Mouse (Mus musculus) hindbrain, embryonic 10.5 days (tissue): ENCODE results near the gene Grid2ip. TPM values are rescaled to one million over a fixed set of nuclear protein-coding genes. Genes with fewer than 3 reads are reported as not detected.

Experiments
- DNase-seq: peaks from one replicate; pipeline ENCODE4 v3.0.0-alpha.2; 2017; ENCODE audit warnings: low spot score
- H3K27ac ChIP-seq: fragments of 300-500 bp; sonication (generic); 2 replicates; pipeline ENCODE4 v1.5.1; 2016; ENCODE audit warnings: mild to moderate bottlenecking, moderate library complexity
- H3K27me3 ChIP-seq: fragments of 300-500 bp; sonication (generic); 2 replicates; pipeline ENCODE4 v1.6.1; 2016; ENCODE audit warnings: mild to moderate bottlenecking; ENCODE audit not compliant: poor library complexity, insufficient read depth, severe bottlenecking
- H3K36me3 ChIP-seq: fragments of 300-500 bp; sonication (generic); 2 replicates; pipeline ENCODE4 v1.6.1; 2016; ENCODE audit warnings: mild to moderate bottlenecking, moderate library complexity
- H3K4me1 ChIP-seq: fragments of 300-500 bp; sonication (generic); replicated peaks from 2 replicates; pipeline ENCODE4 v1.6.1; 2016; ENCODE audit warnings: mild to moderate bottlenecking
- H3K4me3 ChIP-seq: fragments of 300-500 bp; sonication (generic); 2 replicates; pipeline ENCODE4 v1.5.1; 2016; ENCODE audit warnings: mild to moderate bottlenecking, moderate library complexity
- H3K9me3 ChIP-seq: fragments of 300-500 bp; sonication (generic); 2 replicates; pipeline ENCODE4 v1.6.1; 2016; ENCODE audit warnings: mild to moderate bottlenecking, moderate library complexity
- WGBS: fragments of 180-500 bp; shearing (Covaris S2); methylation state at CpG from one replicate; pipeline ENCODE4 v1.1.7; 2016; 5-methylcytosine and 5-hydroxymethylcytosine counted together
- polyA plus RNA-seq: library from polyadenylated mRNA; unstranded; fragments of >200 nt; fragmentation: Nextera tagmentation; extraction: Ambion mirVana; gene quantifications from 2 replicates; pipeline ENCODE4 v1.2.1, GENCODE M21; 2016

The Grid2ip gene
- polyA plus RNA-seq, 1 experiment from 2014 or later = 0.18 TPM

GRCm38 (mm10) chr5:143334418-143335088, 22.6 kb upstream of the Grid2ip start:
- DNase-seq = no peak
- Histone ChIP-seq H3K27me3 (no peaks in the 10 kb centered on the region), H3K9me3 (no peaks in the 10 kb centered on the region), H3K4me3 (no peak overlapping the region), H3K36me3 (no peaks in the 10 kb centered on the region), H3K4me1 (peaks cover 8% of the 10 kb centered on the region), H3K27ac (no peak overlapping the region)
- WGBS = 74% methylated on average over 14 of the region's 14 CpGs

GRCm38 (mm10) chr5:143335089-143335460, 22.1 kb upstream of the Grid2ip start:
- Histone ChIP-seq H3K4me3 (no peak overlapping the region), H3K27ac (no peak overlapping the region), H3K36me3 (no peaks in the 10 kb centered on the region), H3K4me1 (peaks cover 2% of the 10 kb centered on the region), H3K27me3 (no peaks in the 10 kb centered on the region), H3K9me3 (no peaks in the 10 kb centered on the region)
- DNase-seq = no peak
- WGBS = 83% methylated on average over 7 of the region's 7 CpGs

- Histone ChIP-seq H3K27me3 (no peaks in the 10 kb centered on the region), H3K27ac (no peak overlapping the region), H3K36me3 (no peaks in the 10 kb centered on the region), H3K9me3 (no peaks in the 10 kb centered on the region), H3K4me3 (no peak overlapping the region), H3K4me1 (no peaks in the 10 kb centered on the region)
- DNase-seq = no peak
- WGBS = 66% methylated on average over 6 of the region's 6 CpGs
These were observed 20.6 kb upstream of the Grid2ip start for GRCm38 (mm10) chr5:143336559-143336958.

- Histone ChIP-seq H3K4me1 (no peaks in the 10 kb centered on the region), H3K9me3 (no peaks in the 10 kb centered on the region), H3K27ac (no peak overlapping the region), H3K36me3 (no peaks in the 10 kb centered on the region), H3K27me3 (no peaks in the 10 kb centered on the region), H3K4me3 (no peak overlapping the region)
- DNase-seq = no peak
- WGBS = 51% methylated on average over 6 of the region's 6 CpGs
These were observed 17.5 kb upstream of the Grid2ip start for GRCm38 (mm10) chr5:143339603-143340002.

- 78% methylated on average over 8 of the region's 8 CpGs for WGBS
- H3K27ac ChIP-seq = no peak overlapping the region
- DNase-seq = no peak
These were observed 10.8 kb upstream of the Grid2ip start for GRCm38 (mm10) chr5:143346367-143346766.

GRCm38 (mm10) chr5:143356017-143356416, 1.1 kb upstream of the Grid2ip start:
- no peak overlapping the region for H3K4me3 ChIP-seq
- 39% methylated on average over 5 of the region's 5 CpGs for WGBS
- peaks cover 18% of the 10 kb centered on the region; the same call in 1 of the 2 replicates for H3K9me3 ChIP-seq
- DNase-seq = no peak
- H3K36me3 ChIP-seq = no peaks in the 10 kb centered on the region
- H3K27me3 ChIP-seq = peaks cover 47% of the 10 kb centered on the region
- peaks cover 20% of the 10 kb centered on the region for H3K4me1 ChIP-seq
- H3K27ac ChIP-seq = no peak overlapping the region

More at GRCm38 (mm10) chr5:143346367-143346766, 10.8 kb upstream of the Grid2ip start:
- H3K36me3 ChIP-seq = no peaks in the 10 kb centered on the region
- H3K4me3 ChIP-seq = no peak overlapping the region
- H3K9me3 ChIP-seq = peaks cover 16% of the 10 kb centered on the region
- H3K4me1 ChIP-seq = no peaks in the 10 kb centered on the region
- H3K27me3 ChIP-seq = no peaks in the 10 kb centered on the region

- 3% methylated on average over 28 of the region's 28 CpGs for WGBS
- H3K27me3 ChIP-seq = peaks cover 62% of the 10 kb centered on the region
These were observed 426 bp downstream of the Grid2ip start for GRCm38 (mm10) chr5:143357564-143357963.

GRCm38 (mm10) chr5:143359263-143359662, 2.1 kb downstream of the Grid2ip start:
- 37% methylated on average over 7 of the region's 7 CpGs for WGBS
- Histone ChIP-seq H3K27ac (no peak overlapping the region), H3K4me1 (peaks cover 33% of the 10 kb centered on the region), H3K4me3 (no peak overlapping the region), H3K36me3 (no peaks in the 10 kb centered on the region), H3K9me3 (no peaks in the 10 kb centered on the region), H3K27me3 (peaks cover 76% of the 10 kb centered on the region)
- no peak for DNase-seq

More at GRCm38 (mm10) chr5:143357564-143357963, 426 bp downstream of the Grid2ip start:
- peaks cover 20% of the 10 kb centered on the region for H3K4me1 ChIP-seq
- H3K27ac ChIP-seq = peak overlapping the region; percentile 64
- DNase-seq = no peak
- H3K36me3 ChIP-seq = no peaks in the 10 kb centered on the region
- peaks cover 9% of the 10 kb centered on the region; the same call in 1 of the 2 replicates for H3K9me3 ChIP-seq
- peak overlapping the region; percentile 41 for H3K4me3 ChIP-seq

- H3K4me3 ChIP-seq = no peak overlapping the region
- 55% methylated on average over 5 of the region's 5 CpGs for WGBS
- no peak overlapping the region for H3K27ac ChIP-seq
- no peak for DNase-seq
- peaks cover 41% of the 10 kb centered on the region for H3K4me1 ChIP-seq
- H3K9me3 ChIP-seq = no peaks in the 10 kb centered on the region
- peaks cover 83% of the 10 kb centered on the region for H3K27me3 ChIP-seq
- no peaks in the 10 kb centered on the region for H3K36me3 ChIP-seq
These were observed 2.9 kb downstream of the Grid2ip start for GRCm38 (mm10) chr5:143360000-143360399.

- Histone ChIP-seq H3K4me3 (no peak overlapping the region), H3K27ac (no peak overlapping the region), H3K36me3 (no peaks in the 10 kb centered on the region), H3K4me1 (peaks cover 37% of the 10 kb centered on the region), H3K27me3 (peaks cover 91% of the 10 kb centered on the region), H3K9me3 (no peaks in the 10 kb centered on the region)
- WGBS = 79% methylated on average over 7 of the region's 7 CpGs
- DNase-seq = no peak
These were observed 4.3 kb downstream of the Grid2ip start for GRCm38 (mm10) chr5:143361428-143361827.

GRCm38 (mm10) chr5:143363678-143364615, 6.8 kb downstream of the Grid2ip start:
- Histone ChIP-seq H3K4me3 (peak overlapping the region; percentile 63), H3K9me3 (no peaks in the 10 kb centered on the region), H3K36me3 (no peaks in the 10 kb centered on the region), H3K27ac (peak overlapping the region; percentile 75), H3K4me1 (peaks cover 23% of the 10 kb centered on the region), H3K27me3 (peaks cover 85% of the 10 kb centered on the region)
- WGBS = under 1% methylated on average over 47 of the region's 47 CpGs
- peak; percentile 79 for DNase-seq

GRCm38 (mm10) chr5:143367931-143368330, 10.8 kb downstream of the Grid2ip start:
- Histone ChIP-seq H3K27me3 (peaks cover 92% of the 10 kb centered on the region), H3K9me3 (no peaks in the 10 kb centered on the region), H3K4me3 (no peak overlapping the region), H3K27ac (no peak overlapping the region), H3K36me3 (no peaks in the 10 kb centered on the region), H3K4me1 (peaks cover 39% of the 10 kb centered on the region)
- DNase-seq = no peak
- WGBS = 87% methylated on average over 3 of the region's 3 CpGs
